Comparison of ENCODE assay signal across 11 mouse cellular contexts in genomic region chr7:19091913-19092312, GRCm38 (mm10). TPM values are rescaled to one million over a fixed set of nuclear protein-coding genes. Genes with fewer than 3 reads are reported as not detected.
DNase-seq lines count a peak whose midpoint lies in the region; ATAC-seq and TF ChIP-seq lines count a peak whose summit lies in the region.
"Had no signal": no experiment of that assay in that cellular context is flagged by ENCODE, and none has a peak within 500 bp of the region (broad histone marks: within the 10 kb centered on the region; RNA-seq: fewer than 3 reads in every experiment).

No protein-coding gene starts in this region.

- H3K4me1 ChIP-seq in heart, embryonic 15.5 days (replicated peaks) = peaks cover 43% of the 10 kb centered on the region
- H3K4me1 ChIP-seq in hindbrain, postnatal 0 days (ENCODE audit: insufficient read depth, low read length) = 0 out of 2 replicates have a peak, but pooled peaks cover 4% of the 10 kb centered on the region
- peaks cover 27% of the 10 kb centered on the region for H3K4me1 ChIP-seq in stomach, embryonic 15.5 days

- H3K27me3 ChIP-seq in heart, embryonic 15.5 days = 0 out of 2 replicates have a peak, but pooled peaks cover 3% of the 10 kb centered on the region
- peaks cover 5% of the 10 kb centered on the region; the same call in 1 of the 2 replicates for H3K27me3 ChIP-seq in hindbrain, postnatal 0 days (ENCODE audit: insufficient read depth, low read length)
- H3K27me3 ChIP-seq in stomach, embryonic 15.5 days (replicated peaks) = no peaks in the 10 kb centered on the region

- peaks cover 35% of the 10 kb centered on the region for H3K36me3 ChIP-seq in heart, embryonic 15.5 days
- peaks cover 10% of the 10 kb centered on the region for H3K36me3 ChIP-seq in hindbrain, postnatal 0 days (ENCODE audit: insufficient read depth, low read length)
- H3K36me3 ChIP-seq in stomach, embryonic 15.5 days = peaks cover 2% of the 10 kb centered on the region; the same call in 1 of the 2 replicates

- TF ChIP-seq CTCF in hindbrain, postnatal 0 days (IDR thresholded peaks at IDR 0.05; ENCODE audit: low read depth) = no peak

- no peaks in the 10 kb centered on the region for H3K9me3 ChIP-seq in heart, embryonic 15.5 days (replicated peaks)
- H3K9me3 ChIP-seq in hindbrain, postnatal 0 days (ENCODE audit: low read length) = no peaks in the 10 kb centered on the region
- no peaks in the 10 kb centered on the region for H3K9me3 ChIP-seq in stomach, embryonic 15.5 days

- DNase-seq in heart, postnatal 10 days = no peak
- DNase-seq in right cerebral cortex, postnatal 14 days = peak; percentile 6
- DNase-seq in right cerebral cortex, postnatal 10 days (ENCODE audit: low spot score in 2 of 2) = no peak
- DNase-seq in hindbrain, postnatal 0 days (ENCODE audit: low spot score) = no peak
- DNase-seq in cerebellum, adult 9-10 months = no peak
- DNase-seq in cerebellum, postnatal 25 days = no peak
- DNase-seq: cerebellum, adult 18-20 months; layer of hippocampus, adult 9-11 months had no signal

- no peak overlapping the region for H3K4me3 ChIP-seq in heart, embryonic 15.5 days
- no peak overlapping the region for H3K4me3 ChIP-seq in hindbrain, postnatal 0 days (ENCODE audit: low read length)
- no peak overlapping the region for H3K4me3 ChIP-seq in stomach, embryonic 15.5 days (replicated peaks)

- WGBS in heart, embryonic 15.5 days = 54% methylated on average over 17 of the region's 17 CpGs
- WGBS in hindbrain, postnatal 0 days = 44% methylated on average over 17 of the region's 17 CpGs
- WGBS in stomach, embryonic 15.5 days = 57% methylated on average over 12 of the region's 17 CpGs

- H3K4me2 ChIP-seq in heart, embryonic 15.5 days = peak overlapping the region; percentile 96
- H3K4me2 ChIP-seq in hindbrain, postnatal 0 days (ENCODE audit: low read depth, low read length) = peak overlapping the region; percentile 94
- H3K4me2 ChIP-seq in stomach, embryonic 15.5 days = peak overlapping the region; percentile 85; the same call in 1 of the 2 replicates

- peak overlapping the region; percentile 48; the same call in 1 of the 2 replicates for H3K9ac ChIP-seq in heart, embryonic 15.5 days
- H3K9ac ChIP-seq in hindbrain, postnatal 0 days (replicated peaks; ENCODE audit: low read length) = peak overlapping the region; percentile 22; the same call in 1 of the 2 replicates
- H3K9ac ChIP-seq in stomach, embryonic 15.5 days = no peak overlapping the region

- H3K27ac ChIP-seq in heart, embryonic 15.5 days = peak overlapping the region; percentile 97
- no peak overlapping the region for H3K27ac ChIP-seq in hindbrain, postnatal 0 days
- peak overlapping the region; percentile 98; the same call in 1 of the 2 replicates for H3K27ac ChIP-seq in stomach, embryonic 15.5 days

- ATAC-seq in heart, embryonic 15.5 days (replicated peaks; ENCODE audit: insufficient number of reproducible peaks, insufficient read depth, low FRiP score, low read depth) = no peak
- no peak for ATAC-seq in hindbrain, postnatal 0 days
- ATAC-seq in stomach, embryonic 15.5 days (ENCODE audit: insufficient read depth, low FRiP score, low read depth) = no peak

- intact Hi-C loops in heart, postnatal 10 days (cut with DNase I) = no loop called here

RNA-seq across cellular contexts. Expression of gene Six5, which starts 2.5 kb away (rescaled TPM):
- 4.9 and 6.7 TPM in 2 replicates for polyA plus RNA-seq in heart, embryonic 15.5 days (2015; fragmentation: Nextera tagmentation; extraction: Ambion mirVana)
- total RNA-seq in heart, postnatal 10 days (2021) = 10 to 100 TPM in 1 of 2 experiments, 1 to 10 TPM in 1; 7.9 to 11.2 TPM
- 10.3 and 12.1 TPM in 2 replicates for total RNA-seq in hindbrain, postnatal 0 days (2014; rRNA removed)
- 1.4 and 1.5 TPM in 2 replicates for polyA plus RNA-seq in hindbrain, postnatal 0 days (2015; fragmentation: Nextera tagmentation; extraction: Ambion mirVana)
- 10.8 and 12.1 TPM in 2 replicates for polyA plus RNA-seq in stomach, embryonic 15.5 days (2015; fragmentation: Nextera tagmentation; extraction: Ambion mirVana)

RNA-seq across cellular contexts. Expression of gene Dmpk, which starts 8.3 kb away (rescaled TPM):
- 51.9 and 57.3 TPM in 2 replicates for polyA plus RNA-seq in heart, embryonic 15.5 days (2015; fragmentation: Nextera tagmentation; extraction: Ambion mirVana)
- 100 to 1,000 TPM; 288 to 299 TPM for total RNA-seq in heart, postnatal 10 days (2021)
- 19.5 and 27.8 TPM in 2 replicates for total RNA-seq in hindbrain, postnatal 0 days (2014; rRNA removed)
- 4.8 and 5.6 TPM in 2 replicates for polyA plus RNA-seq in hindbrain, postnatal 0 days (2015; fragmentation: Nextera tagmentation; extraction: Ambion mirVana)
- 73.9 and 77.2 TPM in 2 replicates for polyA plus RNA-seq in stomach, embryonic 15.5 days (2015; fragmentation: Nextera tagmentation; extraction: Ambion mirVana)

RNA-seq across cellular contexts. Expression of gene Dmwd, which starts 15.9 kb away (rescaled TPM):
- polyA plus RNA-seq in heart, embryonic 15.5 days (2015; fragmentation: Nextera tagmentation; extraction: Ambion mirVana) = 14.2 and 20.0 TPM in 2 replicates
- total RNA-seq in heart, postnatal 10 days (2021) = 10 to 100 TPM; 48.4 to 50.7 TPM
- 145 and 151 TPM in 2 replicates for total RNA-seq in hindbrain, postnatal 0 days (2014; rRNA removed)
- 28.9 and 30.9 TPM in 2 replicates for polyA plus RNA-seq in hindbrain, postnatal 0 days (2015; fragmentation: Nextera tagmentation; extraction: Ambion mirVana)
- polyA plus RNA-seq in stomach, embryonic 15.5 days (2015; fragmentation: Nextera tagmentation; extraction: Ambion mirVana) = 13.7 and 15.1 TPM in 2 replicates

RNA-seq across cellular contexts. Expression of gene Gm4969, which starts 26.3 kb away (rescaled TPM):
- polyA plus RNA-seq in heart, embryonic 15.5 days (2015; fragmentation: Nextera tagmentation; extraction: Ambion mirVana) = 0.73 and 1.0 TPM in 2 replicates
- under 1 TPM; 0.07 to 0.19 TPM for total RNA-seq in heart, postnatal 10 days (2021)
- total RNA-seq in hindbrain, postnatal 0 days (2014; rRNA removed) = 4.6 and 6.3 TPM in 2 replicates
- 7.7 and 7.9 TPM in 2 replicates for polyA plus RNA-seq in hindbrain, postnatal 0 days (2015; fragmentation: Nextera tagmentation; extraction: Ambion mirVana)
- polyA plus RNA-seq in stomach, embryonic 15.5 days (2015; fragmentation: Nextera tagmentation; extraction: Ambion mirVana) = 2.8 and 3.2 TPM in 2 replicates
- total RNA-seq: gastrocnemius, adult 8-10 months had no signal

RNA-seq across cellular contexts. Expression of gene Fbxo46, which starts 27.7 kb away (rescaled TPM):
- 7.3 and 9.6 TPM in 2 replicates for polyA plus RNA-seq in heart, embryonic 15.5 days (2015; fragmentation: Nextera tagmentation; extraction: Ambion mirVana)
- 1 to 10 TPM; 5.5 to 7.6 TPM for total RNA-seq in heart, postnatal 10 days (2021)
- 19.6 and 23.8 TPM in 2 replicates for total RNA-seq in hindbrain, postnatal 0 days (2014; rRNA removed)
- 7.7 and 9.0 TPM in 2 replicates for polyA plus RNA-seq in hindbrain, postnatal 0 days (2015; fragmentation: Nextera tagmentation; extraction: Ambion mirVana)
- 11.6 and 12.8 TPM in 2 replicates for polyA plus RNA-seq in stomach, embryonic 15.5 days (2015; fragmentation: Nextera tagmentation; extraction: Ambion mirVana)
